Mouse (Mus musculus) retina, postnatal 7 days (tissue): ENCODE measurements around the gene Rpl27a.

Source experiments
- DNase-seq: peaks from one replicate; pipeline ENCODE4 v3.0.0-alpha.2; 2012; ENCODE audit warnings: low read depth, low spot score

The Rpl27a gene

DNA sequence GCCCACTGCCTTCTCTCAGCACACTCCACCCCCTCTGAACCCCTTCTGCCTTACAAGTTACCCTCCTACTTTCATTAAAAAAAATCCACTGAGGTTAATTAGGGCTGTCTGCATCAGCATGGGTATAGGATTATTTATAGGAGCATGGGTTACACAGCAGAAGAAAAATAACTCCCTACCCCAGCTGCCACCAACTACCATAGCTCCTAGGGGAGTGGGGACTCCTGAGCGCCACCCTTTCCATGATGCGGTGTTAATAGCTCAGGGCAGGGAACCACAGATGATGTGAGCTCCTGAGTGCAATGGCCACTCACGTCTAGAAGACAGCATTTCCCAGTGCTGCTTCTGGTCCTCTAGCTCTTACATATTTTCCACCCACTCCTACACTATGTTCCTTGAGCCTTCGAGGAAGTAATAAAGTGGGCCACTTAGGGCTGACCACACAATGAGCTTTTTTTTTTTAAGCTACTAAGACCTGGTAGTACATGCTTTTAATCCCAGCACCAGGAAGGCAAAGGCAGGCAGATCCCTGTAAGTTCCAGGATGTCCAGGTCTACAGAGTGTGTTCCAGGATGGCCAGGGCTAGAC lies 44.9 kb downstream of the Rpl27a start:
- no peak for DNase-seq

DNA sequence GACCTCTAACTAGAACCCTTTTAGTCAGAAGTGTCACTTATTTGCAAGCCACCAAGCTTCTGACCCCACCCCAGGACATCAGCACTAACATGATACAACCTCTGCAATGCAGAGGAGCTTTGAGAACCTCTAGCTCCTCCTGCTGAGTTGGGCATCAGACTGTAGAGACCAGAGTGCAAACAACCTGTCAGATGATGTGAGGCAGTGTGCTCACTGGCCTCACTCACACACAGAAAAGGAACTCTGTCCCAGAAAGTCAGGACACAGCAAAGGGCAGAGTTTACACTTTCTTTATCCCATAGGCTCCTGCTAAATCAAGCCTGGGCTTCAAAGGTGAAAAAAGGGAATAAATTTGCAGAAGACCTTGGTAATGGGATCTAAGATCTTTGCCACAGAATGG lies 47.4 kb downstream of the Rpl27a start:
- DNase-seq = no peak

DNA sequence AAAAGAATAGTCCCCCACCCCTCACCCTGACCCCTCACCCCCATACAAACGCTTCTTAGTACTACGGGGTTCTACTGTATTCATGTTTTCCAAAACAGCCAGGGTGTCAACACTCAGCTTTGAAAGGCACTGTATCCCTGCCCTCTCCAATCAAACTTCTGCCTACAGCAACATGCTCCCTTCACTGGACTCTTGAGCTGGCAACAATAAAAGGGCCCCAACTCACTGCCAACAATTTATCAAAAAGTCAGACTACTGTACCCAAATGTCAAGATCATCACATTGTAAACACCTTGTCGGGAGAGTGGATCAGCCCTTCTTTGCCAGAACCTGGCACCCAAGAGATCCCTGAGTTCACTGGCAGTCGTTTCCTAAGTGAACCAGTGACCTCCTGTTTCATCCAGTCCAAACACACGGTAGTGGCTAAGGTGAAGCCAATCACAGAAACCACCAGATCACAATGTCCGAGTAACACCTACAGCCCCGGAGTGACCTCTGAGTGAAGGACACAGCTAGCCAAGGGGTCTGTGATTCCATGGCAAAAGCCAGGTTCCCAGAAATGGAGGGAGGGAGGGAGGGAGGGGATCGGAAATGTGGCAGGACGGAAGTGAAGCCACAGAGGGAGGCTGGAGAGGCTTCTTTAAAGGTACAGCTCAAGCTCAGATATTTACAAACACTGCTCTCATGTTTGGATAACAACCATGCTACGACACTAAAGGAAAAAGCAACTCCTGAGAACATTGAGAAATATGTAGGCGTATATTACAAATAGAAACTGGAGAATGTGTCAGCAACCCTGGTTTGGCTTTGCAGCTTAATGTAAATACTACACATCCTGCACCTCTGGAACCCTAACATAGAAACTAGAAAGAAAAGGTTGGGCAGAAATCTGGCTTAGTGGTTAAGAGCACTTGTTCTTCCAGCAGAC lies 48.2 kb downstream of the Rpl27a start:
- DNase-seq = no peak

DNA sequence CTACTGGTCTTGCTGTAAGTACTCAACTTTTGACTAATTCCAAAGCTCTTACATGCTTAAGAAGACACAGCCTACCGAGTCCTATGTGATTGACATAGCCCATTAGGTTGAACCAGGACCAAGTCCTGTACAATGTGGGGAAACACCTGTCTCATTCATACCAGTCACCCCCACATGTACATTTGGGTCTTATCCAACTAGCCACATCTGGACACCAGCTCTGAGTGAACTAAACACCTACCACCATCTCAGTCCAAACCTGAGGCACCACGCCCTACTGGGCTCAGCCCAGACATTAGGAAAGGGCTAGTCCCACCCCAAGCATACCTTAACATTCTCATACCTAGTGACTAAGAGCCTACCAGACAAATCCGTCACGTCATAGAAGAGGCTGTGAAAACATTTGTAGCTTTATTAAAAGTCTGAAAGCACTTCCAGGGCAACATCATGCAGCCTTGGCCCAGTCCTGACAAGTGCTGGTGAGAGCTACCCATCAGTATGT lies 49.5 kb downstream of the Rpl27a start:
- no peak for DNase-seq
